ENCODE assay signal across 9 mouse cellular contexts in genomic region chr10:61211743-61212142, GRCm38 (mm10). TPM values are rescaled to one million over a fixed set of nuclear protein-coding genes. Genes with fewer than 3 reads are reported as not detected.
DNase-seq lines count a peak whose midpoint lies in the region; ATAC-seq and TF ChIP-seq lines count a peak whose summit lies in the region.
"Had no signal": no experiment of that assay in that cellular context is flagged by ENCODE, and none has a peak within 500 bp of the region (broad histone marks: within the 10 kb centered on the region; RNA-seq: fewer than 3 reads in every experiment).

No protein-coding gene starts in this region.

- H3K4me2 ChIP-seq in embryonic facial prominence, embryonic 11.5 days (ENCODE audit: low read depth, low read length): no peak overlapping the region
- H3K4me2 ChIP-seq in liver, embryonic 14.5 days (ENCODE audit: low read depth): no peak overlapping the region

- 9% methylated on average over 13 of the region's 13 CpGs for WGBS in bone marrow, adult 2 months
- 11% methylated on average over 13 of the region's 13 CpGs for WGBS in embryonic facial prominence, embryonic 11.5 days
- WGBS in kidney, adult 2 months: 11% methylated on average over 13 of the region's 13 CpGs
- WGBS in liver, embryonic 14.5 days (ENCODE audit: insufficient replicate concordance): 9% methylated on average over 13 of the region's 13 CpGs

- no peak overlapping the region for H3K4me3 ChIP-seq in bone marrow, adult 2 months (replicated peaks; ENCODE audit: control insufficient read depth, low read depth, low read length)
- H3K4me3 ChIP-seq in embryonic facial prominence, embryonic 11.5 days (ENCODE audit: low read depth, low read length): no peak overlapping the region
- no peak overlapping the region for H3K4me3 ChIP-seq in kidney, adult 2 months (ENCODE audit: insufficient read depth, low read depth, low read length)
- H3K4me3 ChIP-seq in liver, embryonic 14.5 days (ENCODE audit: insufficient read depth in 1 of 2, low read depth in 2 of 2, low read length in 2 of 2): no peak overlapping the region

- no peaks in the 10 kb centered on the region for H3K27me3 ChIP-seq in embryonic facial prominence, embryonic 11.5 days (ENCODE audit: control insufficient read depth, insufficient read depth, low read length)
- no peaks in the 10 kb centered on the region for H3K27me3 ChIP-seq in kidney, adult 2 months (replicated peaks; ENCODE audit: control insufficient read depth, insufficient read depth, low read length)
- H3K27me3 ChIP-seq in liver, embryonic 14.5 days (ENCODE audit: control insufficient read depth, insufficient read depth, low read length): no peaks in the 10 kb centered on the region

- no peak overlapping the region for H3K27ac ChIP-seq in bone marrow, adult 2 months (ENCODE audit: control insufficient read depth, insufficient read depth, low read depth, low read length, poor library complexity)
- H3K27ac ChIP-seq in embryonic facial prominence, embryonic 11.5 days (replicated peaks; ENCODE audit: low read depth, low read length): no peak overlapping the region
- no peak overlapping the region for H3K27ac ChIP-seq in kidney, adult 2 months (ENCODE audit: insufficient read depth, low read depth, low read length)
- H3K27ac ChIP-seq in liver, embryonic 14.5 days: no peak overlapping the region
- H3K27ac ChIP-seq: macrophage had no signal

- TF ChIP-seq POLR2A in bone marrow, adult 2 months (IDR thresholded peaks at IDR 0.05; ENCODE audit: borderline replicate concordance, control insufficient read depth, low read depth, low read length): no peak
- no peak for TF ChIP-seq POLR2A in kidney, adult 2 months (IDR thresholded peaks at IDR 0.05; ENCODE audit: low read depth, low read length)

- peak; percentile 62 for DNase-seq in gastrocnemius, adult 18-20 months (ENCODE audit: low spot score)
- no peak for DNase-seq in gastrocnemius, adult 8-10 months (ENCODE audit: low spot score in 2 of 2)
- peak; percentile 69 for DNase-seq in A20 (ENCODE audit: low read depth, low spot score)
- DNase-seq in embryonic facial prominence, embryonic 11.5 days (ENCODE audit: low spot score): peak; percentile 87
- peak; percentile 45 for DNase-seq in kidney, adult 2 months
- no peak for DNase-seq in liver, embryonic 14.5 days (ENCODE audit: low read depth in 3 of 3, low spot score in 3 of 3)
- peak; percentile 42 for DNase-seq in skeletal muscle tissue, adult 2 months (ENCODE audit: low read depth, low spot score)

- H3K9me3 ChIP-seq in embryonic facial prominence, embryonic 11.5 days (replicated peaks; ENCODE audit: control insufficient read depth, low read length): no peaks in the 10 kb centered on the region
- H3K9me3 ChIP-seq in liver, embryonic 14.5 days (ENCODE audit: control insufficient read depth, low read length): no peaks in the 10 kb centered on the region

- no peaks in the 10 kb centered on the region for H3K4me1 ChIP-seq in bone marrow, adult 2 months (ENCODE audit: control insufficient read depth, insufficient read depth, low read length)
- H3K4me1 ChIP-seq in embryonic facial prominence, embryonic 11.5 days (ENCODE audit: control insufficient read depth, insufficient read depth, low read length): no peaks in the 10 kb centered on the region
- no peaks in the 10 kb centered on the region for H3K4me1 ChIP-seq in kidney, adult 2 months (ENCODE audit: control insufficient read depth, insufficient read depth, low read length)
- H3K4me1 ChIP-seq in liver, embryonic 14.5 days (replicated peaks; ENCODE audit: control insufficient read depth in 2 of 2, insufficient read depth in 2 of 2, low read length in 1 of 2): no peaks in the 10 kb centered on the region

- TF ChIP-seq EP300 in liver, embryonic 14.5 days (IDR thresholded peaks at IDR 0.05; ENCODE audit: low read depth): no peak

- H3K36me3 ChIP-seq in embryonic facial prominence, embryonic 11.5 days (replicated peaks; ENCODE audit: control insufficient read depth, insufficient read depth, low read depth, low read length): no peaks in the 10 kb centered on the region
- no peaks in the 10 kb centered on the region for H3K36me3 ChIP-seq in kidney, adult 2 months (ENCODE audit: control insufficient read depth, insufficient read depth, low read length)
- H3K36me3 ChIP-seq in liver, embryonic 14.5 days (replicated peaks; ENCODE audit: control insufficient read depth, insufficient read depth, low read depth): no peaks in the 10 kb centered on the region

- no peak overlapping the region for H3K9ac ChIP-seq in embryonic facial prominence, embryonic 11.5 days (replicated peaks; ENCODE audit: low read length)
- H3K9ac ChIP-seq in liver, embryonic 14.5 days (replicated peaks): no peak overlapping the region

- peak; percentile 60 for TF ChIP-seq CTCF in bone marrow, adult 2 months (IDR thresholded peaks at IDR 0.05; ENCODE audit: control insufficient read depth, insufficient read depth, low read length)
- peak; percentile 64 for TF ChIP-seq CTCF in kidney, adult 2 months (conservative IDR thresholded peaks at IDR 0.05; ENCODE audit: insufficient read depth, insufficient read length, low read depth, low read length)
- peak; percentile 76 for TF ChIP-seq CTCF in liver, embryonic 14.5 days (IDR thresholded peaks at IDR 0.05; ENCODE audit: low read depth)

- no peak for ATAC-seq in embryonic facial prominence, embryonic 11.5 days (replicated peaks; ENCODE audit: insufficient number of reproducible peaks, low FRiP score, low TSS enrichment, low read depth)
- ATAC-seq in liver, embryonic 14.5 days (ENCODE audit: insufficient read depth): no peak

RNA-seq across cellular contexts. Expression of gene Tbata, which starts 40.0 kb away (rescaled TPM):
- total RNA-seq in gastrocnemius, adult 18-20 months (2021): not detected
- total RNA-seq in gastrocnemius, adult 8-10 months (2022): not detected
- 7.3 TPM in 1 of 2 replicates, not detected in the other for polyA plus RNA-seq in bone marrow, adult 2 months (2011; ENCODE audit: insufficient read depth, insufficient read length, low replicate concordance, missing spikeins)
- polyA plus RNA-seq in embryonic facial prominence, embryonic 11.5 days (2014; fragmentation: Nextera tagmentation; extraction: Ambion mirVana): not detected in 2 replicates
- polyA plus RNA-seq in kidney, adult 2 months (2012; rRNA removed): 0.19 and 0.20 TPM in 2 replicates
- polyA plus RNA-seq in liver, embryonic 14.5 days (2012; rRNA removed): not detected in 2 replicates
- polyA plus RNA-seq in liver, embryonic 14.5 days (2014; fragmentation: Nextera tagmentation; extraction: Ambion mirVana): not detected in 2 replicates
- polyA plus RNA-seq: macrophage had no signal

Comparison
In these comparisons a context has a peak if more than half of its experiments do, and no peak if none do; other contexts are left out.
1. DNase-seq: peak in gastrocnemius, adult 18-20 months (single experiment), A20 (single experiment), embryonic facial prominence, embryonic 11.5 days (single experiment), kidney, adult 2 months (single experiment) and skeletal muscle tissue, adult 2 months (single experiment); none in gastrocnemius, adult 8-10 months (0 of 2) and liver, embryonic 14.5 days (0 of 3).
2. Peak in every context shown above with its lines, with median percentiles within 50 percentile points of each other: CTCF ChIP-seq.